Mouse (Mus musculus) yolk sac, embryonic 10.5 days (tissue): ENCODE results near the gene Ctcf.

Experiments used
- DNase-seq: peaks from one replicate; pipeline ENCODE4 v3.0.0-alpha.2; 2017; ENCODE audit warnings: low spot score

The Ctcf gene

GRCm38 (mm10) chr8:105648929-105649328 lies 12.6 kb downstream of the Ctcf start:
- DNase-seq: no peak

GRCm38 (mm10) chr8:105657641-105658040 lies 21.3 kb downstream of the Ctcf start:
- DNase-seq: no peak

GRCm38 (mm10) chr8:105661167-105661566 lies 24.8 kb downstream of the Ctcf start:
- DNase-seq: no peak

- no peak for DNase-seq
These were observed 41.5 kb downstream of the Ctcf start for GRCm38 (mm10) chr8:105677891-105678290.

GRCm38 (mm10) chr8:105685325-105685724 lies 49.0 kb downstream of the Ctcf start:
- no peak for DNase-seq

- DNase-seq: no peak
These were observed 49.5 kb downstream of the Ctcf start, which contains the start of gene Carmil2 for GRCm38 (mm10) chr8:105685796-105686308. Gene Carmil2, plus strand, starts transcription at chr8:105686274.

GRCm38 (mm10) chr8:105686551-105686950 lies 50.2 kb downstream of the Ctcf start:
- no peak for DNase-seq

GRCm38 (mm10) chr8:105687512-105687911 lies 51.1 kb downstream of the Ctcf start:
- no peak for DNase-seq

GRCm38 (mm10) chr8:105688242-105688752 lies 51.9 kb downstream of the Ctcf start:
- peak; percentile 64 for DNase-seq

GRCm38 (mm10) chr8:105689256-105689982 lies 53.1 kb downstream of the Ctcf start:
- DNase-seq: no peak

- no peak for DNase-seq
These were observed 53.6 kb downstream of the Ctcf start for GRCm38 (mm10) chr8:105689983-105690360.

GRCm38 (mm10) chr8:105690978-105691377 lies 54.6 kb downstream of the Ctcf start:
- no peak for DNase-seq

- DNase-seq: no peak
These were observed 56.2 kb downstream of the Ctcf start for GRCm38 (mm10) chr8:105692449-105693182.

- DNase-seq: peak; percentile 48
These were observed 57.3 kb downstream of the Ctcf start for GRCm38 (mm10) chr8:105693648-105694047.

- DNase-seq: no peak
These were observed 57.9 kb downstream of the Ctcf start for GRCm38 (mm10) chr8:105694051-105694799.

- DNase-seq: no peak
These were observed 58.9 kb downstream of the Ctcf start for GRCm38 (mm10) chr8:105695080-105695780.

GRCm38 (mm10) chr8:105697196-105697780 lies 60.9 kb downstream of the Ctcf start:
- no peak for DNase-seq

- DNase-seq: no peak
These were observed 62.4 kb downstream of the Ctcf start for GRCm38 (mm10) chr8:105698734-105699133.

GRCm38 (mm10) chr8:105699488-105700215 lies 63.3 kb downstream of the Ctcf start:
- DNase-seq: no peak

GRCm38 (mm10) chr8:105700566-105700965 lies 64.2 kb downstream of the Ctcf start:
- no peak for DNase-seq
